Mouse (Mus musculus): ENCODE data around the gene Chst11.

DNA sequence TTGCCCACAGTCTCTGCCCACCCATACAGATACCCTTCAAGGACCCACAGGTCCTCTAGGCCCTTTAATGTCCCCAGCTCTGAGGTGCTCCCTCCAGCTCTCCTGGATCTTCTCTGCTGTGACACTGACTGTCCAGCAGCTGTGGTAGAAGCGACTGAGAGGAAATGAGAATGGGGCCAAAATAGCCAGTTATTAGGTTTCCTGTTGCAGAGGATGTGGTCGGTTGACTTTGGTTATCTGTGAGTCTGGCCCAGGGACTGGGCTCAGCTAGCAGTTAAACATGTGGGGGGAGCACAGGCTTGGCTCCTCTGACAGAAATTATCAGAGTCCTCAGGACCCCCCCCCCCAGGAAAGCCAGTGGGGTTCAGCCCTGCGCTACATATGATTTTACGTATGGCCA lies 19.7 kb downstream of the Chst11 start:
- TF ChIP-seq CTCF (IDR thresholded peaks at IDR 0.05; ENCODE audit: extremely low read depth, insufficient read depth, low read length) (no peak), POLR2A (IDR thresholded peaks at IDR 0.05; ENCODE audit: extremely low read depth, insufficient read depth, low read length) (no peak)
